Mouse (Mus musculus) left cerebral cortex, postnatal 25 days (tissue): Measurements from ENCODE around the gene Olfr860. TPM values are rescaled to one million over a fixed set of nuclear protein-coding genes. Genes with fewer than 3 reads are reported as not detected.
"Not testable (repeated sequence)": the region's sequence is repeated elsewhere in the genome, so short reads cannot be mapped to it uniquely, and the experiment has no call there.

Source experiments
- DNase-seq, 2 experiments: peaks; one replicate each; pipeline ENCODE4 v3.0.0; 2022; ENCODE audit warnings: low spot score in 2 of 2, mixed read lengths in 1 of 2
- intact Hi-C: fragments of 180-260 bp; cut with DNase I; formaldehyde crosslinking; loops from one replicate; pipeline ENCODE4 v1.15.1; 2025
- total RNA-seq, 2 experiments: library from RNA; stranded (reverse); gene quantifications; 2 replicates each; pipeline ENCODE4 v1.2.3; 2021

Olfr860 gene
- not detected for total RNA-seq

DNA sequence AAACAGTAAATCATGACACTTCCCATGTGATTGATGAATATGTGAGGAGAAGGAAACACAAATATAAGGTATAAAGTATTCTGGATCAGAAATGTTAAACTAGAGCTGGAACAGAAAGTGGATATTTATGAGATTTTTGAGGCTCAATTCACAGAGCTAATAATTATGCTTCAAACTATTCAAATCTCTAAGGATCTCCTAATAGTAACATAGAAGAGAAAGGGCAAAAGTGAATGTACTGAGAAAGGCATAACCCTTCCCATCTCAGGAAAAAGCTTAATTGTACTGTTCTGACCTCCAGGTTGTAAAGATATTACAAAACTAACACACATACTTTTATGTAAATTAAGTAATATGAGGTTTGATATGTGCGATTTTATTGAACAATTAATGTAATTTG is at the start of gene Olfr860:
Gene Olfr860, minus strand, starts transcription at position 101 of the 400 bp plus-strand sequence.
- no peak for DNase-seq
- intact Hi-C loops, result no loop called here

DNA sequence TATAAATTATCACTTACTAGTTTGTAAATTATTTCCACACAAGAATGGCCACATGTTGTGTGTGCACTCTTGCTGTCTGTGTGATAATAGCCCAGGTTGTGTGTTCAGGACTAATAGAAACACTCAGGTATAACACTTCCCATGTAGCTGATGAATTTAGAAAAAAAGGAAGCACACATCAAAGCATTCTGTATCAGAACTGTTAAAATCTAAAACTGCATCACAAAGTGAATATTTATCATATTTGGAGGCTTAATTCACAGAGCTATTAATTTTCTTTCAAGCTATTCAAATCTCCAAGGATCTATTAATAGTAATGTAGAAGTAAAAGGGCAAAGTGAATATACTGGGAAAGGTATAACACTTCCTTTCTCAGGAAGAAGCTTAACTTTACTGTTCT is 38.4 kb upstream of the Olfr860 start, which contains the start of gene Olfr862:
Gene Olfr862, minus strand, starts transcription at position 101 of the 400 bp plus-strand sequence.
- intact Hi-C loops, result no loop called here
- DNase-seq, result no peak

DNA sequence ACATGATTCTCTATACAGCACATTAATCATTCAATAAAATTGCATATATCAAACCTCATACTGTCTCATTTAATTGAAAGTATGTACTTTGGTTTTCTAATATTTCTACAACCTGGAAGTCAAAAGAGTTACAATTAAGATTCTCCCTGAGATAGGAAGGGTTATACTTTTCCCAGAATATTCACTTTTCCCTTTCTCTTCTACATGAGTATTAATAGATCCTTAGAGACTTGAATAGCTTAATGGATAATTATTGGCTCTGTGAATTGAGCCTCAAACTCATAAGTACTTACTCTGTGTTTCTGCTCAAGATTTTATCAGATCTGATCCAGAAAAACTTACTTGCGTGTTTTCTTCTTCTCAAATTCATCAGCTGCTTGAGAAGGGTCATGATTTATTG is 44.9 kb downstream of the Olfr860 start, which contains the start of gene Olfr859:
Gene Olfr859, plus strand, starts transcription at position 301 of the 400 bp plus-strand sequence.
- DNase-seq, intact Hi-C loops: not testable (repeated sequence)

DNA sequence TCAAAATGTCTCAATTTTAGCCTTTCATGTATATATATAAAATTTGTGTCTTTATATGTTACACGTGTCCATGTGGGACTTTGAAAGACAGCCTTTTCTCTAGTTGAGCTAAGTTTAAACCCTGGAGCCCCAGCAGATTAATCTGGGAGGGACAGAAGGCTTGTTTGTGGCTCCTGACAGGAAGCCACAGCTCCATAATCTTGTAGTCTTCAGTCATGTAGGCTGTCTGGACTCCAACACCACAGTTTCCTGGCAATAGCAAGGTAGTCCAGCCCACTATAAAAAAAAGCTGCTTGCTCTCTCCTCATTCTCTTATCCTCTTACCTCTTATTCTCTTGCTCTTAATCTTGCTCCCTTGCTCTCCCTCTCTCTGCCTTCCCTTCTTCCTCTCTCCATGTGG is 46.5 kb downstream of the Olfr860 start:
- intact Hi-C loops, result no loop called here
- DNase-seq, result no peak

Other genes starting within 250 kb of the Olfr860 start
- 10 to 100 TPM; 19.8 to 22.3 TPM for gene Zfp317, start 227.6 kb downstream of the Olfr860 start, total RNA-seq
- not detected for gene Olfr857, start 140.3 kb downstream of the Olfr860 start, total RNA-seq
- gene Olfr58, start 69.5 kb downstream of the Olfr860 start, total RNA-seq, result not detected
- gene Olfr859, start 44.8 kb downstream of the Olfr860 start, total RNA-seq, result not detected
- not detected for gene Olfr862, start 38.3 kb upstream of the Olfr860 start, total RNA-seq
- not detected for gene Olfr77, start 67.1 kb upstream of the Olfr860 start, total RNA-seq
- not detected for gene Olfr866, start 178.3 kb upstream of the Olfr860 start, total RNA-seq
- gene Olfr867, start 207.8 kb upstream of the Olfr860 start, total RNA-seq, result not detected
- gene Olfr868, start 248.9 kb upstream of the Olfr860 start, total RNA-seq, result not detected